Mouse (Mus musculus): ENCODE data around the gene Ube2ql1.

- TF ChIP-seq CTCF (IDR thresholded peaks at IDR 0.05; ENCODE audit: low read depth) (no peak), EP300 (IDR thresholded peaks at IDR 0.05; ENCODE audit: low read depth) (no peak)
Measured at GRCm38 (mm10) chr13:69732636-69733035, 7.1 kb downstream of the Ube2ql1 start.
